ENCODE assay signal across 8 mouse cellular contexts in the genomic region with DNA sequence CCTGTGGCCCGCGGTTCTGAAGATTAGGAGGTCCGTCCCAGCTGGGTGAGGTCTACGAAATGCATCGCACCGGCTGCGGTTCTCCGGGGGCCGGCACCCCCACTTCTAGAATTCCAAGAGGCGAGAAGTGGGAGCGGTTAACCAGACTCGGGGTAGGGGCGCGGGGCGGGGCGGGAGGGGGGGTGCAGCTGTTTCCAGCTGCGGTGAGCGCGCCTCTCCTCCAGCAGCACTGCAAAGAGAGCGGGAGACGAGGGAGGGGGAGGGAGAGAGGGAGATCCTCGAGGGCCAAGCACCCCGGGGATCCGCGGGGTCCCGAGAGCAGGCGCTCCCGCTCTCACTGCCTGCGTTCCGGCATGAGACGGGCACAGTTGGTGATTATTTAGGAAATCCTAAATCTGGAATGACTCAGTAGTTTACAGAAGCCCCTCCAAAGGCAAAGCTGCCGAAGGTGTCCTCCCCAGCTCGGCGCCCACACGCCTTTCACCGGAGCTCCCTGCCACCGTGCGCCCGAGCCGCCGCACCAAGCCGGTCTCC.
DNase-seq lines count a peak whose midpoint lies in the region; ATAC-seq and TF ChIP-seq lines count a peak whose summit lies in the region.

No protein-coding gene starts in this region.

- H3K4me1 ChIP-seq in E14TG2a.4 (replicated peaks; ENCODE audit: low read depth, low read length) = peaks cover 8% of the 10 kb centered on the region
- H3K4me1 ChIP-seq in embryonic facial prominence, embryonic 11.5 days (ENCODE audit: control insufficient read depth, insufficient read depth, low read length) = no peaks in the 10 kb centered on the region
- H3K4me1 ChIP-seq in hindbrain, embryonic 15.5 days (replicated peaks) = peaks cover 22% of the 10 kb centered on the region

- under 1% methylated on average over 38 of the region's 42 CpGs for WGBS in embryonic facial prominence, embryonic 11.5 days
- under 1% methylated on average over 40 of the region's 42 CpGs for WGBS in hindbrain, embryonic 15.5 days

- H3K4me3 ChIP-seq in E14TG2a.4 (replicated peaks; ENCODE audit: low read length) = peak overlapping the region; percentile 81
- peak overlapping the region; percentile 67 for H3K4me3 ChIP-seq in embryonic facial prominence, embryonic 11.5 days (ENCODE audit: low read depth, low read length)
- H3K4me3 ChIP-seq in hindbrain, embryonic 15.5 days = peak overlapping the region; percentile 76

- H3K27ac ChIP-seq in embryonic facial prominence, embryonic 11.5 days (replicated peaks; ENCODE audit: low read depth, low read length) = no peak overlapping the region
- H3K27ac ChIP-seq in hindbrain, embryonic 15.5 days (replicated peaks) = peak overlapping the region; percentile 90

- H3K9me3 ChIP-seq in E14TG2a.4 (ENCODE audit: low read length) = no peaks in the 10 kb centered on the region
- no peaks in the 10 kb centered on the region for H3K9me3 ChIP-seq in embryonic facial prominence, embryonic 11.5 days (replicated peaks; ENCODE audit: control insufficient read depth, low read length)
- H3K9me3 ChIP-seq in hindbrain, embryonic 15.5 days = no peaks in the 10 kb centered on the region

- peak overlapping the region; percentile 58 for H3K9ac ChIP-seq in embryonic facial prominence, embryonic 11.5 days (replicated peaks; ENCODE audit: low read length)
- peak overlapping the region; percentile 78 for H3K9ac ChIP-seq in hindbrain, embryonic 15.5 days

- peak; percentile 8; the same call in 1 of the 2 replicates for ATAC-seq in embryonic facial prominence, embryonic 11.5 days (replicated peaks; ENCODE audit: insufficient number of reproducible peaks, low FRiP score, low TSS enrichment, low read depth)
- ATAC-seq in hindbrain, embryonic 15.5 days (ENCODE audit: low FRiP score, low read depth) = peak; percentile 55

- H3K36me3 ChIP-seq in E14TG2a.4 (ENCODE audit: insufficient read depth, low read length) = no peaks in the 10 kb centered on the region
- H3K36me3 ChIP-seq in embryonic facial prominence, embryonic 11.5 days (replicated peaks; ENCODE audit: control insufficient read depth, insufficient read depth, low read depth, low read length) = no peaks in the 10 kb centered on the region
- H3K36me3 ChIP-seq in hindbrain, embryonic 15.5 days = no peaks in the 10 kb centered on the region

- peak overlapping the region; percentile 100 for H3K4me2 ChIP-seq in embryonic facial prominence, embryonic 11.5 days (ENCODE audit: low read depth, low read length)
- peak overlapping the region; percentile 90 for H3K4me2 ChIP-seq in hindbrain, embryonic 15.5 days

- TF ChIP-seq CTCF in E14TG2a.4 (conservative IDR thresholded peaks at IDR 0.05; ENCODE audit: low read length) = no peak

- peaks cover 80% of the 10 kb centered on the region for H3K27me3 ChIP-seq in E14TG2a.4 (ENCODE audit: insufficient read depth, low read length)
- peaks cover 30% of the 10 kb centered on the region for H3K27me3 ChIP-seq in embryonic facial prominence, embryonic 11.5 days (ENCODE audit: control insufficient read depth, insufficient read depth, low read length)
- no peaks in the 10 kb centered on the region for H3K27me3 ChIP-seq in hindbrain, embryonic 15.5 days

- peak; percentile 19 for DNase-seq in cerebellum, adult 11 months
- DNase-seq in cerebellum, postnatal 36 days = no peak
- peak; percentile 49 for DNase-seq in embryonic facial prominence, embryonic 11.5 days (ENCODE audit: low spot score)
- DNase-seq in mesoderm, embryonic 11.5 days (ENCODE audit: low read depth, low spot score) = peak; percentile 30
- DNase-seq in spleen, postnatal 36 days (ENCODE audit: low spot score in 2 of 2) = no peak
- no peak for DNase-seq in layer of hippocampus, adult 11-12 months (ENCODE audit: low spot score)

Comparison
In these comparisons a context has a peak if more than half of its experiments do, and no peak if none do; other contexts are left out.
1. DNase-seq: peak in cerebellum, adult 11 months (single experiment), embryonic facial prominence, embryonic 11.5 days (single experiment) and mesoderm, embryonic 11.5 days (single experiment); none in cerebellum, postnatal 36 days (0 of 2), spleen, postnatal 36 days (0 of 2) and layer of hippocampus, adult 11-12 months (single experiment).
2. Peak in every context shown above with its lines, with median percentiles within 50 percentile points of each other: H3K4me3 ChIP-seq.